Mouse (Mus musculus) erythroid progenitor cell, adult 5-6 weeks (primary cell): ENCODE measurements around the gene Nr1i3. TPM values are rescaled to one million over a fixed set of nuclear protein-coding genes. Genes with fewer than 3 reads are reported as not detected.
A peak's percentile ranks its signal among the peaks of the same experiment; 100 is the strongest.

ENCODE experiments used
- ATAC-seq: replicated peaks from 2 replicates; pipeline ENCODE4 v1.8.0; 2016; ENCODE audit warnings: moderate number of reproducible peaks, mild to moderate bottlenecking, moderate TSS enrichment, inconsistent platforms; ENCODE audit not compliant: poor library complexity, low FRiP score, severe bottlenecking
- total RNA-seq, 2 experiments: library from RNA; stranded (forward) in 1 of 2; stranded (reverse) in 1 of 2; fragments of 150-400 nt in 1 of 2; fragments of 186-747, 209-891 nt in 1 of 2; gene quantifications; 2 replicates each; pipeline versions ENCODE4 v1.2.3 to v1.2.4; 2015 to 2017; ENCODE audit warnings: low replicate concordance in 2 of 2

The Nr1i3 gene
- total RNA-seq, 2 experiments from 2014 or later, result not detected

- no peak for ATAC-seq
These were observed 34.8 kb downstream of the Nr1i3 start for GRCm38 (mm10) chr1:171248386-171249226.

DNA sequence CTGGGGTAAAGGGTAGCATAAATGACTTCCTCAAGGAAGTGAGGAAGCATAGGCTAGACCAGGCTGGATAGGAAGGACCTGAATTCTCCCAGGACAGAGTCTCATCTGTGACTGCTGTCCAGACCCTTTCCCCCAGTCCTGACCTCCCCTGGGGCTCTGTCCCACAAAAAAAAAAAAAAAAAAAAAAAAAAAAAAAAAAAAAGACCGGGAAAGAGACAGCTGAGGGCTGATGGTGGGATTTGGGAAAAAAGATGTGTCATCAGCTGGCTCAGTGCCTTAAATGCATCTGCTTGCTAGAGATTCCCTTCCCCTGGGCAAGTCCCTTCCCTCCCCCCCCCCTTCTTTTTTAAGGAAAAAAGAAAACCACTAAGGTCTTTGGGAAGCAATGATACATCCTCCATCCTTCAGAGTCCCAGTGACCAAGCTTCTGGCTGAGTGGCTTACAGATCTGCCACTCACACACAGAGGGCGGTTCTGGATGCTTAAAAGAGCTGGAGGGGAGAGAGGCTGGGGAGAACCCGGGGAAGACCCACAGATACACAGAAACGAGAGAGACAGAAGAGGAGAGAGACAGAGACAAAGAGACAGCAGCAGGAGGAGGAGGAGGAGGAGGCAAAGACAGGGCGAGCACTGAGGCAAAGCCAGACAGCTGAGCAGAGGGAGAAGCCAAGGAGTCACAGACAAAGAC is 36.3 kb downstream of the Nr1i3 start, which contains the start of gene Adamts4:
Adamts4 (plus strand) TSS at position 509 of the 688 bp plus-strand sequence.
- no peak for ATAC-seq

DNA sequence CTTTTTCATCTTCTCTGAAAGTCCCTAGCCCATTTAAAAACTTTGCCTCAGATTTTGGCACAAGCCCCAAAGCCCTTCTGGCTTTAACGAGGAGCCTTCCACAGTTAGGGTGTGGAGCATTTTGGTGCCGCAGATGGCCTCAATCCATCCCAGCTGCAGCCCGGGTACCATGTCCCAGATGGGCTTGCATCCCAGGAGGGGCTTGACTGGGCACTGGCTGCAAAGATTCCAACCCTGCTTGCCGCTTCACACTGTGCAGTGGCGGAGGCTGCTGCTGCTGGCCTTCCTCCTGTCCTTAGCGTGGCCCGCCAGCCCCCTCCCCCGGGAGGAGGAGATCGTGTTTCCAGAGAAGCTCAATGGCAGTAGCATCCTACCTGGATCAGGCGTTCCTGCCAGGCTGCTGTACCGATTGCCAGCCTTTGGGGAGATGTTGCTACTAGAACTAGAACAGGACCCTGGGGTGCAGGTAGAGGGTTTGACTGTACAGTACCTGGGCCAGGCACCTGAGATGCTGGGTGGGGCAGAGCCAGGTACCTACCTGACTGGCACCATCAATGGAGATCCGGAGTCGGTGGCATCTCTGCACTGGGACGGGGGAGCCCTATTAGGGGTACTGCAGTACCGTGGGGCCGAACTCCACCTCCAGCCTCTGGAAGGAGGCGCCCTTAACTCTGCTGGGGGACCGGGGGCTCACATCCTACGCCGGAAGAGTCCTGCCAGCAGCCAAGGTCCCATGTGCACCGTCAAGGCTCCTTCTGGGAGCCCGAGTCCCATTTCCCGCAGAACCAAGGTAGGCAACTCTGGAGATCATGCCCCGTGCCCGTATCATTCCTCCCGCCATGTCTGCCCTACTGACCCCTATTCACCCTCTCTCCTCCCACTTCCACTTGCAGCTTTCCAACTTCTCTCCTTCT is 37.2 kb downstream of the Nr1i3 start, which contains the start of gene Ndufs2:
Ndufs2 (minus strand) TSS at position 709 of the 914 bp plus-strand sequence.
- ATAC-seq, result no peak

GRCm38 (mm10) chr1:171251594-171252324 is 38.0 kb downstream of the Nr1i3 start:
- ATAC-seq, result no peak

DNA sequence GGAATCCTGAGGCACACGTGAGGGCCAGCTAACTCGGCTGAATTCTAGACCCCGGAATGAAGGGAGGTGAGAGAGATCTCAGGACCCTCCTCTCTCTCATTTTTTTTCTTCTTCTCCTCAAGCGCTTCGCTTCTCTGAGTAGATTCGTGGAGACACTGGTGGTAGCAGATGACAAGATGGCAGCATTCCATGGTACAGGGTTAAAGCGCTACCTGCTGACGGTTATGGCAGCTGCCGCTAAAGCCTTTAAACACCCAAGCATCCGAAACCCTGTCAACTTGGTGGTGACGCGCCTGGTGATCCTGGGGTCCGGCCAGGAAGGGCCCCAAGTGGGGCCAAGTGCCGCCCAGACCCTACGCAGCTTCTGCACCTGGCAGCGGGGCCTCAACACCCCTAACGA is 38.6 kb downstream of the Nr1i3 start:
- no peak for ATAC-seq

GRCm38 (mm10) chr1:171256095-171256818 is 42.5 kb downstream of the Nr1i3 start:
- no peak for ATAC-seq

- ATAC-seq, result peak; percentile 57; the same call in 1 of the 2 replicates
These were observed 43.3 kb downstream of the Nr1i3 start for GRCm38 (mm10) chr1:171256937-171257548.

DNA sequence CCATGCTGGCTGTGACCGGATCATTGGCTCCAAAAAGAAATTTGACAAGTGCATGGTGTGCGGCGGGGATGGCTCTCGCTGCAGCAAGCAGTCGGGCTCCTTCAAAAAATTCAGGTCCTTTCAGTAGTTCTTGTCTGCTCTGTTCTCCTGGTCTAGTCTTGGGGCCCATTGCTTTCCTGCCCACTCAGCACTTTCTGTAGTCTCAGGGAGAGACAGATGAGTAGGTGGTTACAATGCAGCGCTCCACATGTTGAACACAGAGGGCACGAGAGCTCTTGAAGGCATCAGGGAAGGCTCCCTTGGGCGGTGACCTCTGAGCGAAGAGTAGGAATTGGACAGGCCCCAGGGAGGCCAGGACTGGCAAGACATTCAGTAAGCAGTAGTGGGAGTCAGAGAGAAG is 44.0 kb downstream of the Nr1i3 start:
- no peak for ATAC-seq

DNA sequence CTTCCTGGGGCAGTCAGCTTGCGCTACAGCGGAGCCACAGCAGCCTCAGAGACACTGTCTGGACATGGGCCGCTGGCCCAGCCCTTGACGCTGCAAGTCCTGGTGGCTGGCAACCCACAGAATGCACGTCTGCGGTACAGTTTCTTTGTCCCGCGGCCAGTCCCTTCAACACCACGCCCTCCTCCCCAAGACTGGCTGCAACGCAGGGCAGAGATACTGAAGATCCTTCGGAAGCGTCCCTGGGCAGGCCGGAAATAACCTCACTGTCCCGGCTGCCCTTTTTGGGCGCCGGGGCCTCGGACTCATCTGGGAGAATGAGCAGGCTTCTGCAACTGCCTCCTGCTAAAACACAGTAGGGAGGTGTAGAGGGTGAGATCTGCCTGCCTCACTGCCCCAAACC is 45.2 kb downstream of the Nr1i3 start:
- ATAC-seq, result no peak

DNA sequence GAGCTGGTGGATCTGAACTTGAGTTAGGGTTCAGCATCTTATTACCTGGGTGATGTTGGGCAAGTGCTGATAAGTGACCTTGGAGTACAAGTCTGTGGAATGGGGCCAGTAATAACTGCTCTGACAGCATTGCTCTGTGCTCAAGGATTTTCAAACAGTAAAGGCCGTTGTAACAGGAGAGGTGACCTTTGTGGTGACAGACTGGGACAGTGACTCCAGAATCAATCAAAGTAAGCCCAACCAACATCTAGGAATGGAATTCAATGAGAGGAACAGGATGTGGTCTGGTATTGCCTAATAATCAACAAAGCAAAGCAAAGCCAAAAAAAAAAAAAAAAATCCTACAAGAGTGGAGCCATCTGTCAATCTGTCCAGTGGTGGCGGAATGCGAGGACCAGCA is 46.5 kb downstream of the Nr1i3 start:
- no peak for ATAC-seq

GRCm38 (mm10) chr1:171262594-171263130 is 48.9 kb downstream of the Nr1i3 start:
- ATAC-seq, result no peak

DNA sequence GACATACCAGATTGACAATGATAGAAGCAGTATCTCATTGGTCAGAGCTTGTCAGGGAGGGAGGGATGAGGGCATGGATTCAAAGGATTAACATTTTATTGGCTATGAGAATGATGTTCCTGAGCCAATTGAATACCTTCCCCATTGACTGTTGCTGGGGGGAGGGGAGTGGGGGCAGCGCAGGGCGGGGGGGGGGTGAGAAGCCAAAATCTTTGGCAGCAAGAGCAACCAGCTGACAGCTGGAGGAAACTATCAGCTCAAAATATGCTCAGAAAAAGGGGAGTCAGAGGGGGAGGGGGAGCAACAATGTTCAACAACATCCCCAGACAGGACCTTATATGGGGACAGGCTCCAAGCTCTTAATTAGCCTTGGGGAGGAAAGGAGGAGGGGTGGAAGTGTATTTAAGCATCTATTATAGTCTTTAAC is 49.4 kb downstream of the Nr1i3 start:
- ATAC-seq, result no peak

DNA sequence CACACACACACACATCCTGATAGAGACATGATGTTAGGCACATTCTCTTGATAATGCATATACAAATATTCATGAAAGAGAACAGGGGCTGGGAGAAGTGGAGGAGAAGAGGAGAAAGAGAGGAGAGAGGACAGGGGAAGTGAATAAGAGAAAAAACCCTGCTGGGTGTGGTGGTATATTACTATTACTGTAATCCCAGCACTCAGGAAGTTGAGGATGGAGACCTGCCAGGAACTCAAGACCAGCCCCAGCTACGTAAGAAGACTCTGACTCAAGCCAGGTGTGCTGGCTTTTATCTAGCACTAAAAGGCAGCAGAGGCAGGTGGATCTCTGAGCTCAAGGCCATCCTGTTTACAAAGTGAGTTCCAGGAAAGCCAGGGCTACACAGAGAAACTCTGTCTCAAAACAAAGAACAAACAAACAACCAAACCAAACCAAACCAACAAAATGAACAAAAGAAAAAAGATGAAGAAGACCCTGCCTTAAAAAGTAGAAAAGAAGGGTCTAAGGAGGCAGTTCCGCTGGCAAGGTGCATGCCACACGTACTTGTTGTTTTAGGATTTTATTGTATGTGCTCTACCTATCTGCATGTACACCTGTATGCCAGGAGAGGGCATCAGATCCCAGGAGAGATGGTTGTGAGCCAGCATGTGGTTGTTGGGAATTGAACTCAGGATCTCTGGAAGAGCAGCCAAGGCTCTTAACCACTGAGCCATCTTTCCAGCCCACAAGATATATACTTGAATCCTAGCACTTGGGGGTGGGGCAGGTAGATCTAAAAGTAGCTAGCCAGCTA is 50.1 kb downstream of the Nr1i3 start:
- 0 out of 2 replicates have a peak, but pooled peaks have one; percentile 66 for ATAC-seq

DNA sequence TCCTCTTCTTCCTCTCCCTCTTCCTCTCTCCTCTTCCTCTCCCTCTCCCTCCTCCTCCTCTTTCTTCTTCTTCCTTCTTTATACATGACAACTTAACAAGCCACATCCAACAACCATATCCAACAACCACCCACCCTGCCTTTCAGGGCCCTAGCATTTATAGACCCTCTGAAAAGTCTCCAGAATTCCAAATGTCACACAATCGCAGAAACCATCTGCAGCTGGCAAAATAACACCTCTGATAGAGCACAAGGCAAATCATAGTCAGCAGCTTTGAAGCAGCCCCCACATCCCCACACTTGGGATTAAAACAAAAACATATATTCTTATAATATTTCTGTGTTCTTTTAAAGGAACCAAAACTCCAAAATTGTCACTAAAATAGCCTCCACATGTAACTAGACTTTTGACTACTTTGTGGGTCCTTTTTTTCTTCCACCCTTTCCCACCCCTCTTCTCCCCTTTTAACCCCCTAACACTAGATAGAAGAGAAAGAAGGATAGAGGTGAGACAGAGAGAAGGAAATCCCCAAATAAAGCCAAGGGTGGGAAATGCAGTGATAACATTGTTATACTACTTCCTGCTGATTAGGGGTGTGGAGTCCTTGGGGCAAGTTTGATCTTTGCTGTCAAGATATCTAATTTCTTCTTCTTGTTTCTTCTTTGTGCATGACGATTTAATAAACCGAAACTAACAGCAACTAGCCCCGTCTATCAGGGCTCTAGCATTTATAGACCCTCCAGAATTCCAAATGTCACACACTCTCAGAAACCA is 52.4 kb downstream of the Nr1i3 start:
- ATAC-seq, result no peak

DNA sequence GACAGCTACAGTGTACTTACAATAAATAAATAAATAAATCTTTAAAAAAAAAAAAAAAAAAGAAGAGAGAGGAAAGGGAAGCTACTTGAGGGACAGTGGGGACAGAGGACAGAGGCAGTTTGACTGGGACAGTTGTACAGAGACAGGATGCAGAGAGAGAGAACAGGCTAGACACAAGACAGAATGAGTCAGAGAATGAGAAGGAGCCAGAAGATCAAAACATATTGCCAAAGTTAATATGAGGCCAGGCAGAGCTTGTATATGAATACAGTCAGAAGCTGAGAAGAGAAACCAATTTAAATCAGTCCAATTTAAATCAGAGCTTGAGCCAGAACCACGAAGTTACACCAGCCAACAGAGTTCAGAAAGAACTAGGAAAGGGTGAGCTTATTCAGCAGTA is 54.6 kb downstream of the Nr1i3 start:
- no peak for ATAC-seq

DNA sequence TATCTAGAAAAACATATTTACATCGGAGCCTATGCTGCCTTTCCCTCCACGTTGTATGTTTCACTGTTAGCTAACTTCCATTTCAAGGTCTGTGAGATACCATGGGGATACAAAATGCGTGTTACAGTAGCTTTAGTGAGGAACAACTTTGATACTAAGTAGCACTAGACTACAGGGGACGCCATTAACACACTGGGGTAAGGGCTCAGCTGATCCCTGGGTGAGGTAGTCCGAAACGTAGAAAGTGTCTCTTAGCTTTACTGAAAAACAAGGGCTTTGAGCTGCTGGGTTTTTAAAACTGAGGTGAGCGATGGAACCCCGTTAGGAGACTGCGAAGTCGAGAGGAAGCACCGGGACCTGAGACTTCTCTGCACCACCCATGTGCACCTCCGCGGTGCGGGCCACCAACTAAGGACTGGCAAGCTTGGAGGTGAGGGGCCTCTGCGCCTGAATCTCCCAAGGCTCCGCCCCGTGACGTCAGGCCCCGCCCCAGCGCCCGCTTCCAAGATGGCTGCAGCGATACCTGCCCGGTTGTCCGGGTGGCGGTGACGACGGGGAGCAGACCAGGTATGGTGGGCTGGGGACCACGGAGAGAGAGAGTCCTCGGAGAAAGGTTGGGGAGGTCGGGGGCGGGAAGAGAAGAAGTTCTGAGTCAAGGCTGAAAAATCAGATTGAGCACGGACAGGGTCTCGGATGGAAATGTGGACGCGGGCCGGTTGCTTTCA is 56.2 kb downstream of the Nr1i3 start, which contains the start of gene B4galt3:
B4galt3 (plus strand) TSS at position 481 of the 725 bp plus-strand sequence.
- peak; percentile 97 for ATAC-seq
